Mouse (Mus musculus) midbrain, embryonic 16.5 days (tissue): ENCODE data around the gene Parva. TPM values are rescaled to one million over a fixed set of nuclear protein-coding genes. Genes with fewer than 3 reads are reported as not detected.

Source experiments
- ATAC-seq: fragments of 200-750 bp; cut with Nextera tagmentation; 2 replicates; pipeline ENCODE4 v1.8.0; 2017; ENCODE audit warnings: moderate TSS enrichment
- H3K27ac ChIP-seq: fragments of 300-500 bp; sonication (generic); 2 replicates; pipeline ENCODE4 v1.5.1; 2014; ENCODE audit warnings: mild to moderate bottlenecking, low read length, mixed read lengths
- H3K27me3 ChIP-seq: fragments of 300-500 bp; sonication (generic); 2 replicates; pipeline ENCODE4 v1.6.1; 2014; ENCODE audit warnings: low read depth, low read length, mixed read lengths; ENCODE audit not compliant: control insufficient read depth, insufficient read depth
- H3K36me3 ChIP-seq: fragments of 300-500 bp; sonication (generic); 2 replicates; pipeline ENCODE4 v1.6.1; 2014; ENCODE audit warnings: mild to moderate bottlenecking, low read length, moderate library complexity, mixed read lengths; ENCODE audit not compliant: control insufficient read depth, insufficient read depth
- H3K4me1 ChIP-seq: fragments of 300-500 bp; sonication (generic); 2 replicates; pipeline ENCODE4 v1.6.1; 2014; ENCODE audit warnings: mild to moderate bottlenecking, low read length, mixed read lengths; ENCODE audit not compliant: control insufficient read depth, insufficient read depth
- H3K4me2 ChIP-seq: fragments of 300-500 bp; sonication (generic); 2 replicates; pipeline ENCODE4 v1.6.1; 2014; ENCODE audit warnings: mild to moderate bottlenecking, low read length, mixed read lengths
- H3K4me3 ChIP-seq: fragments of 300-500 bp; sonication (generic); 2 replicates; pipeline ENCODE4 v1.5.1; 2014; ENCODE audit warnings: low read depth, mild to moderate bottlenecking, low read length, moderate library complexity, mixed read lengths
- H3K9ac ChIP-seq: fragments of 300-500 bp; sonication (generic); 2 replicates; pipeline ENCODE4 v1.6.1; 2014; ENCODE audit warnings: low read depth, low read length, mixed read lengths
- H3K9me3 ChIP-seq: fragments of 300-500 bp; sonication (generic); replicated peaks from 2 replicates; pipeline ENCODE4 v1.6.1; 2014; ENCODE audit warnings: mild to moderate bottlenecking, low read length, mixed read lengths; ENCODE audit not compliant: control insufficient read depth, poor library complexity, severe bottlenecking
- WGBS: fragments of 180-500 bp; shearing (Covaris S2); extraction: QIAGEN DNeasy Blood & Tissue Kit; methylation state at CpG from one replicate; pipeline ENCODE4 v1.1.7; 2014; 5-methylcytosine and 5-hydroxymethylcytosine counted together
- polyA plus RNA-seq: library from polyadenylated mRNA; unstranded; fragments of >200 nt; fragmentation: Nextera tagmentation; extraction: Ambion mirVana; gene quantifications from 2 replicates; pipeline ENCODE4 v1.2.1, GENCODE M21; 2015

Gene Parva
- polyA plus RNA-seq, 1 experiment from 2014 or later, result 24.9 TPM

GRCm38 (mm10) chr7:112528582-112529360 is 101.5 kb downstream of the Parva start:
- ATAC-seq, result no peak
- no peak overlapping the region for H3K4me3 ChIP-seq
- H3K9me3 ChIP-seq, result no peaks in the 10 kb centered on the region
- no peaks in the 10 kb centered on the region; the same call in 1 of the 2 replicates for H3K4me1 ChIP-seq
- no peaks in the 10 kb centered on the region for H3K27me3 ChIP-seq
- H3K27ac ChIP-seq, result no peak overlapping the region
- H3K4me2 ChIP-seq, result no peak overlapping the region
- H3K36me3 ChIP-seq, result no peaks in the 10 kb centered on the region
- no peak overlapping the region for H3K9ac ChIP-seq
- WGBS, result 40% methylated on average over 6 of the region's 6 CpGs

- no peak overlapping the region for H3K4me2 ChIP-seq
- peaks cover 3% of the 10 kb centered on the region; the same call in 1 of the 2 replicates for H3K4me1 ChIP-seq
- H3K4me3 ChIP-seq, result no peak overlapping the region
- no peaks in the 10 kb centered on the region for H3K9me3 ChIP-seq
- no peak overlapping the region for H3K27ac ChIP-seq
- no peak for ATAC-seq
- H3K36me3 ChIP-seq, result no peaks in the 10 kb centered on the region
- 60% methylated on average over 5 of the region's 5 CpGs for WGBS
- H3K27me3 ChIP-seq, result no peaks in the 10 kb centered on the region
- no peak overlapping the region for H3K9ac ChIP-seq
Observed at GRCm38 (mm10) chr7:112530924-112531323, 103.6 kb downstream of the Parva start.

GRCm38 (mm10) chr7:112534148-112534547 is 106.8 kb downstream of the Parva start:
- no peaks in the 10 kb centered on the region for H3K9me3 ChIP-seq
- no peak overlapping the region for H3K9ac ChIP-seq
- 0 out of 2 replicates have a peak, but pooled peaks cover 3% of the 10 kb centered on the region for H3K4me1 ChIP-seq
- WGBS, result 65% methylated on average over 3 of the region's 3 CpGs
- H3K27me3 ChIP-seq, result no peaks in the 10 kb centered on the region
- no peak overlapping the region for H3K4me2 ChIP-seq
- ATAC-seq, result no peak
- H3K27ac ChIP-seq, result no peak overlapping the region
- no peak overlapping the region for H3K4me3 ChIP-seq
- no peaks in the 10 kb centered on the region for H3K36me3 ChIP-seq

- peak; percentile 76 for ATAC-seq
- Histone ChIP-seq H3K9me3 (no peaks in the 10 kb centered on the region), H3K4me2 (peak overlapping the region; percentile 16), H3K27ac (peak overlapping the region; percentile 31), H3K36me3 (no peaks in the 10 kb centered on the region), H3K4me3 (no peak overlapping the region), H3K9ac (no peak overlapping the region; the same call in 1 of the 2 replicates), H3K27me3 (no peaks in the 10 kb centered on the region), H3K4me1 (0 out of 2 replicates have a peak, but pooled peaks cover 3% of the 10 kb centered on the region)
- WGBS, result 9% methylated on average over 16 of the region's 16 CpGs
Observed at GRCm38 (mm10) chr7:112535408-112535921, 108.2 kb downstream of the Parva start.

GRCm38 (mm10) chr7:112549136-112549535 is 121.8 kb downstream of the Parva start:
- Histone ChIP-seq H3K9me3 (no peaks in the 10 kb centered on the region), H3K4me1 (no peaks in the 10 kb centered on the region), H3K27ac (no peak overlapping the region), H3K9ac (no peak overlapping the region), H3K27me3 (no peaks in the 10 kb centered on the region), H3K4me2 (no peak overlapping the region), H3K36me3 (no peaks in the 10 kb centered on the region; the same call in 1 of the 2 replicates), H3K4me3 (no peak overlapping the region)
- no peak for ATAC-seq
- WGBS, result 77% methylated on average over 3 of the region's 3 CpGs

- H3K4me1 ChIP-seq, result peaks cover 6% of the 10 kb centered on the region; the same call in 1 of the 2 replicates
- H3K27me3 ChIP-seq, result no peaks in the 10 kb centered on the region
- H3K27ac ChIP-seq, result no peak overlapping the region
- H3K36me3 ChIP-seq, result no peaks in the 10 kb centered on the region
- no peak overlapping the region for H3K4me2 ChIP-seq
- ATAC-seq, result no peak
- no peaks in the 10 kb centered on the region for H3K9me3 ChIP-seq
- no peak overlapping the region for H3K9ac ChIP-seq
- WGBS, result 94% methylated on average over 3 of the region's 3 CpGs
- H3K4me3 ChIP-seq, result no peak overlapping the region
Observed at GRCm38 (mm10) chr7:112561504-112561903, 134.2 kb downstream of the Parva start.

- Histone ChIP-seq H3K4me2 (no peak overlapping the region), H3K27me3 (no peaks in the 10 kb centered on the region), H3K36me3 (no peaks in the 10 kb centered on the region), H3K27ac (no peak overlapping the region), H3K9me3 (no peaks in the 10 kb centered on the region), H3K4me1 (no peaks in the 10 kb centered on the region), H3K4me3 (no peak overlapping the region), H3K9ac (no peak overlapping the region)
- 93% methylated on average over 4 of the region's 4 CpGs for WGBS
- no peak for ATAC-seq
Observed at GRCm38 (mm10) chr7:112567004-112567403, 139.7 kb downstream of the Parva start.

GRCm38 (mm10) chr7:112568961-112569360 is 141.7 kb downstream of the Parva start:
- Histone ChIP-seq H3K36me3 (no peaks in the 10 kb centered on the region), H3K4me1 (no peaks in the 10 kb centered on the region), H3K27me3 (no peaks in the 10 kb centered on the region), H3K27ac (no peak overlapping the region), H3K4me2 (no peak overlapping the region), H3K9ac (no peak overlapping the region), H3K9me3 (no peaks in the 10 kb centered on the region), H3K4me3 (no peak overlapping the region)
- ATAC-seq, result no peak
- 32% methylated on average over 5 of the region's 5 CpGs for WGBS

GRCm38 (mm10) chr7:112581621-112582020 is 154.3 kb downstream of the Parva start:
- ATAC-seq, result no peak
- H3K36me3 ChIP-seq, result no peaks in the 10 kb centered on the region
- 0 out of 2 replicates have a peak, but pooled peaks cover 2% of the 10 kb centered on the region for H3K9me3 ChIP-seq
- H3K27me3 ChIP-seq, result no peaks in the 10 kb centered on the region
- H3K4me2 ChIP-seq, result no peak overlapping the region
- no peaks in the 10 kb centered on the region for H3K4me1 ChIP-seq
- H3K27ac ChIP-seq, result no peak overlapping the region
- WGBS, result 84% methylated on average over 6 of the region's 6 CpGs
- H3K4me3 ChIP-seq, result no peak overlapping the region
- no peak overlapping the region for H3K9ac ChIP-seq
